Mouse (Mus musculus) spleen, postnatal 14 days (tissue): Measurements from ENCODE around the gene Get4.

ENCODE experiments used
- DNase-seq, 2 experiments: peaks; one replicate each; pipeline ENCODE4 v3.0.0; 2021 to 2022; ENCODE audit warnings: low spot score in 2 of 2

Gene Get4

GRCm38 (mm10) chr5:139317751-139318504 is 65.8 kb downstream of the Get4 start:
- DNase-seq, result no peak
